Mouse (Mus musculus) hindbrain, embryonic 11.5 days (tissue): ENCODE results near the gene Cpa4. TPM values are rescaled to one million over a fixed set of nuclear protein-coding genes. Genes with fewer than 3 reads are reported as not detected.

ENCODE experiments used
- ATAC-seq: fragments of 200-750 bp; cut with Nextera tagmentation; 2 replicates; pipeline ENCODE4 v1.8.0; 2017; ENCODE audit warnings: mild to moderate bottlenecking, moderate TSS enrichment, moderate library complexity; ENCODE audit not compliant: low FRiP score
- DNase-seq: peaks from one replicate; pipeline ENCODE4 v3.0.0-alpha.2; 2015; ENCODE audit warnings: low spot score
- H3K27ac ChIP-seq: fragments of 300-500 bp; sonication (generic); 2 replicates; pipeline ENCODE4 v1.5.1; 2014; ENCODE audit warnings: mild to moderate bottlenecking, low read depth, low read length
- H3K27me3 ChIP-seq: fragments of 300-500 bp; sonication (generic); 2 replicates; pipeline ENCODE4 v1.6.1; 2014; ENCODE audit warnings: mild to moderate bottlenecking, low read length, moderate library complexity, mixed read lengths; ENCODE audit not compliant: control insufficient read depth, insufficient read depth
- H3K36me3 ChIP-seq: fragments of 300-500 bp; sonication (generic); 2 replicates; pipeline ENCODE4 v1.6.1; 2014; ENCODE audit warnings: mild to moderate bottlenecking, low read length, moderate library complexity, mixed read lengths; ENCODE audit not compliant: control insufficient read depth, insufficient read depth
- H3K4me1 ChIP-seq: fragments of 300-500 bp; sonication (generic); replicated peaks from 2 replicates; pipeline ENCODE4 v1.6.1; 2014; ENCODE audit warnings: low read length, mixed read lengths; ENCODE audit not compliant: control insufficient read depth, insufficient read depth
- H3K4me2 ChIP-seq: fragments of 300-500 bp; sonication (generic); replicated peaks from 2 replicates; pipeline ENCODE4 v1.6.1; 2014; ENCODE audit warnings: mild to moderate bottlenecking, low read depth, low read length
- H3K4me3 ChIP-seq: fragments of 300-500 bp; sonication (generic); 2 replicates; pipeline ENCODE4 v1.5.1; 2014; ENCODE audit warnings: low read depth, low read length
- H3K9ac ChIP-seq: fragments of 300-500 bp; sonication (generic); 2 replicates; pipeline ENCODE4 v1.6.1; 2014; ENCODE audit warnings: low read depth, low read length
- H3K9me3 ChIP-seq: fragments of 300-500 bp; sonication (generic); 2 replicates; pipeline ENCODE4 v1.6.1; 2016; ENCODE audit warnings: low read length; ENCODE audit not compliant: control insufficient read depth
- WGBS: fragments of 180-500 bp; shearing (Covaris S2); extraction: QIAGEN DNeasy Blood & Tissue Kit; methylation state at CpG from one replicate; pipeline ENCODE4 v1.1.7; 2014; 5-methylcytosine and 5-hydroxymethylcytosine counted together
- polyA plus RNA-seq: library from polyadenylated mRNA; unstranded; fragments of >200 nt; fragmentation: Nextera tagmentation; extraction: Ambion mirVana; gene quantifications from 2 replicates; pipeline ENCODE4 v1.2.1, GENCODE M21; 2014

Gene Cpa4
- polyA plus RNA-seq, 1 experiment from 2014 or later = 3.9 TPM

GRCm38 (mm10) chr6:30620994-30621393, 52.8 kb downstream of the Cpa4 start:
- DNase-seq (no peak), ATAC-seq (no peak)
- Histone ChIP-seq H3K9me3 (no peaks in the 10 kb centered on the region), H3K4me2 (no peak overlapping the region), H3K4me1 (peaks cover 13% of the 10 kb centered on the region; the same call in 1 of the 2 replicates), H3K9ac (no peak overlapping the region), H3K27me3 (no peaks in the 10 kb centered on the region), H3K36me3 (no peaks in the 10 kb centered on the region), H3K4me3 (no peak overlapping the region), H3K27ac (no peak overlapping the region)
- 86% methylated on average over 6 of the region's 6 CpGs for WGBS

DNA sequence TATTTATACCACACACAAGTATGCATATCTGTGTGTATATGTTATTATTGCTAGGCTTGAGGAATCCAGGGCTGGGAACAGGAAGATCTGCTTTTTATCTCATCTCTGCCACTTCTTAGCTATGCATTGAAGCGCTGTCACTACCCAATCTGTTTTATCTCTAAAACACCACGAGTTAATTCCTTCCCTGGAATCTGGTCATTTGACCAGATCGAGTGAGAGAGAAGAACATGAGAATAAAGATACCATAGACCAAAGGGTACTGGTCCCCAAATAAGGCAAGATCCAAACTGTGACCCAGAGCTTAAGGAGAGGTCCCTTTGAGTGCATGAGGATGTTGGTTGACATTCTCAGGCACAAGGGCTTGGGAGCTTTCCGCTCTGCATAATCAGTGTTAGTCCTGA, 53.8 kb downstream of the Cpa4 start:
- WGBS = 87% methylated on average over 4 of the region's 4 CpGs
- no peaks in the 10 kb centered on the region for H3K27me3 ChIP-seq

DNA sequence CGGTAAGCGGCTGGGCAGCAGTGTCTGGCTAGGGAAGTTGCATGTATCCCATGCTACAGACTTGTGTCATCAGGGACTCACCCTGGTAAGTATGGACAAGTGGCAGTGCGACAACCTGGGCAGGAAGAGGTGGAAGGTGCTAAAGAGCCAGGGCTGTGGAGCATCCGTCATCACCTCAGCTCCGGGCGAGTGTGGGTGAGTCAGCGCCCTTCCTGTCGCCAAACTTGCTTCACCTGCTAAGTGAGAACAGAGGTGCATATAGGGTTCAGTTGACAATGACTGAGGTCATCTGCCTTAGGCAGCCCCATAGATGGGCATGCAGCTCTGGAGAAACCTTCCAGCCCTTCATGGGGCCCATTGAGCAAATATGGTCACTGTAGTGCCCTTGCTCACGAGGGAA, 56.6 kb downstream of the Cpa4 start:
- Histone ChIP-seq H3K27me3 (no peaks in the 10 kb centered on the region), H3K27ac (no peak overlapping the region), H3K4me3 (no peak overlapping the region), H3K4me1 (no peaks in the 10 kb centered on the region; the same call in 1 of the 2 replicates), H3K36me3 (no peaks in the 10 kb centered on the region), H3K9me3 (no peaks in the 10 kb centered on the region), H3K9ac (no peak overlapping the region), H3K4me2 (no peak overlapping the region)
- 93% methylated on average over 9 of the region's 9 CpGs for WGBS
- no peak for DNase-seq
- ATAC-seq = no peak

More for the DNA sequence above, 53.8 kb downstream of the Cpa4 start:
- Histone ChIP-seq H3K27ac (no peak overlapping the region), H3K9ac (no peak overlapping the region), H3K9me3 (no peaks in the 10 kb centered on the region), H3K36me3 (no peaks in the 10 kb centered on the region), H3K4me3 (no peak overlapping the region), H3K4me2 (no peak overlapping the region), H3K4me1 (peaks cover 7% of the 10 kb centered on the region; the same call in 1 of the 2 replicates)
- no peak for ATAC-seq
- no peak for DNase-seq

GRCm38 (mm10) chr6:30628152-30628551, 60.0 kb downstream of the Cpa4 start:
- 46% methylated on average over 6 of the region's 6 CpGs for WGBS
- ATAC-seq (peak; percentile 57; the same call in 1 of the 2 replicates), DNase-seq (peak; percentile 35)

DNA sequence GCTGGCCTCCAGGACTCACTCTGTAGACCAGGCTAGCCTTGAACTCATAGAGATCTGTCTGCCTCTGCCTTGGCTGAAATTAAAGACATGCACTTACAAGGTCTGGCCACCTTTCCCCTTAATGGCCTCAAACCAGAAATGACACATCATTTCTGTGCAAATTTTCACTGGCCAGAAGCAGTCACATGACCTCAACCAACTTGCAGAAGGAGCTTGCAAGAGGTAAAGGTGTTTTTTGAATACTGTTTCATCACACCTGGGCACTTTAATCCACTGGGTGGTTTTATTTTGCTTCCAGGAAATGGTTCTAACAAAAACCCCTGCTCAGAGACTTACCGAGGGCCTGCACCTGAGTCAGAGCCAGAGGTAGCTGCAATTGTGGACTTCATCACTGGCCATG, 61.8 kb downstream of the Cpa4 start:
- no peak for DNase-seq
- Histone ChIP-seq H3K9me3 (no peaks in the 10 kb centered on the region), H3K4me1 (no peaks in the 10 kb centered on the region; the same call in 1 of the 2 replicates), H3K27ac (no peak overlapping the region), H3K4me2 (no peak overlapping the region), H3K27me3 (no peaks in the 10 kb centered on the region), H3K4me3 (no peak overlapping the region), H3K36me3 (no peaks in the 10 kb centered on the region), H3K9ac (no peak overlapping the region)
- WGBS = 100% methylated on average over 1 of the region's 1 CpGs
- ATAC-seq = no peak

More at GRCm38 (mm10) chr6:30628152-30628551, 60.0 kb downstream of the Cpa4 start:
- Histone ChIP-seq H3K9me3 (no peaks in the 10 kb centered on the region), H3K36me3 (no peaks in the 10 kb centered on the region), H3K9ac (no peak overlapping the region), H3K4me1 (no peaks in the 10 kb centered on the region; the same call in 1 of the 2 replicates), H3K27ac (no peak overlapping the region; the same call in 1 of the 2 replicates), H3K4me3 (no peak overlapping the region), H3K27me3 (no peaks in the 10 kb centered on the region), H3K4me2 (no peak overlapping the region)

- Histone ChIP-seq H3K9me3 (no peaks in the 10 kb centered on the region), H3K27me3 (no peaks in the 10 kb centered on the region), H3K4me2 (no peak overlapping the region), H3K36me3 (no peaks in the 10 kb centered on the region), H3K4me1 (no peaks in the 10 kb centered on the region), H3K9ac (no peak overlapping the region), H3K27ac (peak overlapping the region; percentile 4; the same call in 1 of the 2 replicates), H3K4me3 (no peak overlapping the region)
- DNase-seq (no peak), ATAC-seq (no peak)
- WGBS = 34% methylated on average over 8 of the region's 8 CpGs
Measured at GRCm38 (mm10) chr6:30635361-30635862, 67.2 kb downstream of the Cpa4 start.

GRCm38 (mm10) chr6:30636186-30636842, 68.1 kb downstream of the Cpa4 start:
- H3K9ac ChIP-seq = no peak overlapping the region
- peak; percentile 35 for DNase-seq
- no peak overlapping the region for H3K4me3 ChIP-seq
- H3K4me2 ChIP-seq = no peak overlapping the region
- H3K27ac ChIP-seq = peak overlapping the region; percentile 68; the same call in 1 of the 2 replicates
- no peak for ATAC-seq
- H3K36me3 ChIP-seq = no peaks in the 10 kb centered on the region
- WGBS = 20% methylated on average over 4 of the region's 4 CpGs
- H3K9me3 ChIP-seq = no peaks in the 10 kb centered on the region
- no peaks in the 10 kb centered on the region for H3K4me1 ChIP-seq
- no peaks in the 10 kb centered on the region for H3K27me3 ChIP-seq

DNA sequence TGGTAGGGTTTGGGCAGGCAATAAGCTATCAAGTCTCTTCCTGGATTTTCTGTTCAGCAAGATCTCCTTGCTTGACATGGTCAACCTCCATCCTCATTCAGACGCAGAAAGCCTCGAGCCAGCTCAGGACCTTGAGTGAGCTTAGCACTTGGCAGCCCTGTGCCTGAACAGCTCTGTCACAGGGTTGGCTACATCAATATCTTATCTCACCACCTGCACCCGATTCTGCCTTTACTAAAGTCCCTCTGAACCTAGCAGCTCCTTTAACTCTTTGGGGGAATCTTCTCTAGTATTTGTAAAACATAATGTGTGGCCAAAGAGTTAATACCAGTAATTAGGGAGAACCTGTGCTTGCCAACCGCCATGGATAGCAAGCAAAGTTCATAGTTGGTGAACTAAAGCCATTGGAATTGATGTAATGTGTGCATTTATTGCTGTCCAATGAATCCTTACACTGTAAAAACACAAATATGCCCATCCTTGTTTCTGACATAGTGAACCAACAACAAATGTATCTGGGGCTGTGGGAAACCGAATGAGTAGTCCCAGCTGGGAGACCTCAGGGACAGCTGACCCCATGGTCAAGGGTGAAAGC, 70.6 kb downstream of the Cpa4 start, which contains the start of gene Cpa1:
Cpa1 (plus strand) TSS at position 545 of the 595 bp plus-strand sequence.
- no peak for DNase-seq
- no peak for ATAC-seq
- no peaks in the 10 kb centered on the region for H3K9me3 ChIP-seq
- H3K36me3 ChIP-seq = no peaks in the 10 kb centered on the region
- H3K27me3 ChIP-seq = no peaks in the 10 kb centered on the region
- H3K27ac ChIP-seq = no peak within 1 kb of the TSS
- no peak within 1 kb of the TSS for H3K4me3 ChIP-seq
- 88% methylated on average over 5 of the region's 5 CpGs for WGBS
- H3K4me1 ChIP-seq = no peaks in the 10 kb centered on the region
- H3K4me2 ChIP-seq = no peak within 1 kb of the TSS
- no peak within 1 kb of the TSS for H3K9ac ChIP-seq
